Mouse (Mus musculus): Measurements from ENCODE around the gene Npff.

The Npff gene

DNA sequence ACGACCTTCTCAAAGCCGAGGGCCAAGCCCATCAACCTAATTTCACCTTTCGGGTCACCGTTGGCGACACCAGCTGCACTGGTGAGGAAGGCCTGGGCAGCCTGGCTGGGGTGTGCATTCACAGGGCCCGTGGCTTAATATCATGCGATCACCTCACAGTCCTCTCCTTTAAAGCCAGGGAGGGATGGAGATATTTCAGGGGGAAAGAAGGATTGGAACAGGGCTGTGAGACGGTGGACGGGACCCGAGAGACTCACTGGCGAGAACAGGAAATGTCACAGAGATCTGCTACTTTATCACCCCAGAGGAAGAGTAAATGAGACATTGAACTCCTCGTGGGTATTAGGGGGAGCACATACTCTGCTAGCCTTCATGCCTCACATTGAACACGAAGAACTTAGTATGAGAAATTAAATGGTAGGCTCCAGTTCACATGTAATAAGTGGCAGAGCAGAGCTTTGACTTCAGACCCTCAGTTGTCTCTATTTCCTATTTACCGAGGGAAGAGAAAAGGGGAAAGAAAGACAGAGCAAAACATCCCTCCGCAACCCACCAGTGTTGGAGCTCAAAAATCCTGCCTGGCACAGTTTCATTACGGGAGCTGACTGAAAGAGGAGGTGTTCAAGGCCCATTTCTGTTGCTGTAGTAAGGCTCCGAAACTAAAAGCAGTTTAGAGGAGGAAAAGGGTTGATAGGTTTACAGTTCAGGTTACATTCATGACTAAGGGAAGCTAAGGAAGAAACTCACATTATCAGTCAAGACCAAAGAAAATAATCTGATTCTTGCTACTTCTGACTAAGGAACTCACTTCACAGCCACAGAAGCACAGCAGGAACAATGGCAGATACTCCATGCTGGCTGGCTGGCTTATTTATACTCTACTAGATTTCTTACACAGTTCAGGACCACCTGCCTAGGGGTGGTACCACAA, 5.3 kb downstream of the Npff start:
- no peak for DNase-seq (ENCODE audit: low spot score)

DNA sequence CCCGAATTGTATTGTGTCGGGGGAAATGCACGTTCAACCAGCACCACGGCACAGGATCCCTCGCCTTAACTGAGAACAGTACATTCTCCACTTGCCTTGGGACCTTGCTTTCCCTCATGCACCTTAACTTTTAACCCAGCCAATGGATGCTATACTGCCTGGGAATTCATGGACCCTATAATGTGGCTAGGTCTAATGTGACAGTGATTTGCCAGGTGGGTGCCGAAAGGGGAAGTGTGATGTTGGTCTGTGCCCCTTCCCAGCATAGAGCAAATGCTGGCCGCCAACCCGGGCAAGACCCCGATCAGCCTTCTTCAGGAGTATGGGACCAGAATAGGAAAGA, 5.9 kb downstream of the Npff start:
- no peak for DNase-seq (ENCODE audit: low spot score)

DNA sequence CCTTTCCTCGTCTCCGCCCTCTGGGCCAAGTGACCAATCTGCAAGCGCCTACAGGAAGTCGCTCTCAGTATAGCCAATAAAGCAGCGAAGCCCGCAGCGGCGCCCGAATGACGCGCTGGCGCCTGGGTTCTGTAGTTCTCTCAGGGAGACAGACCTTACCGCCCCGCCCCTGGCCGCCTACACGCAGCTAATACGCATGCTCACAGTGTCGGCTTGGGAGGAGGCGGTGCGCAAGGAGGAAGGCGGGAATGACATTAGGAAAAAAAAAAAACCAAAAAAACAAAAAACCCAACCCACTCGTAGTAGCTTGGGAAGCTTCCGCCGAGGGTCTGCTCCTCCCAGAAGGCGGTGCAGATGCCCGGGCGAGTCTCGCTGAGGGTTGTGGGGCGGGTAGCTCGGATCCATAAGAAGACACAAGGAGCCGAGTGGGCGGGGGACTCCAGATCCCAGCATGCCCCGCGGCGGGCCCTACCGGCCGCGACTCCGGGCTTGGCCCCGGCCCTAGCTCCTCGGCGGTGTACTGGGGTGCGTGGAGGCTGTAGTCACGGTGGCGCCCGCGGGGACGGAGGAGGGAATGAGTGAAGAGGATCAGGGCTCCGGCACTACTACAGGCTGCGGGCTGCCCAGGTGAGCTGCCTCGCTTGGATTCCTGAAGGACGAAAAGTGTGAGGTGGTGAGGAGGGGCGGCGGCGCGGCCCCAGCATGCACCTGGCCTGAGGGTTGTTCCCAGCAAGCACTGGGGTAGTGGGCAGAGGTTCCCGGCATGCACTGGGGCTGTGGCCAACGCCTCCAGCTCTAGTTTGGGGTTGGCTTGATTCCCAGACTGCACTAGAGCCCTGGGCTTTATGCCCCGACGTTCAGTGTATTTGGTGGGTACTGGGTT, 6.5 kb downstream of the Npff start, which contains the start of gene Tarbp2:
Gene Tarbp2, plus strand, starts transcription at position 217 of the 883 bp plus-strand sequence.
- DNase-seq (ENCODE audit: low spot score): peak; percentile 100

DNA sequence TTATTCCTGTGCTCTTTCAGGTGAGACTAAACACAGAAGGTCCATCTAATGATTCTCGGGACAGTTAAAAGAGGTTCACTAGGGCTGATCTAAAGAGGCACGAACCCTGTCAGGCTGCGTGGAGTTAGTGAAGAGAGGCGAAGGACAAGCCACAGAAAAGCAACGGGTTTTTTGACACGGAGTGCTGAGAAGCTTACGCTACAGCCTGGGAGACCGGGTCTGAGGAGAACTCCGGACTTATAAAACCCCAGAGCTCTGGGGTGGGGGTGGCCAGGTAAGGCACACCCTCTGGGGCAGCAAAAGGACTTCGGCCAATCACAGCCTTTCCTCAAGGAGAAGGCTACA, 7.1 kb downstream of the Npff start:
- DNase-seq (ENCODE audit: low spot score): no peak

DNA sequence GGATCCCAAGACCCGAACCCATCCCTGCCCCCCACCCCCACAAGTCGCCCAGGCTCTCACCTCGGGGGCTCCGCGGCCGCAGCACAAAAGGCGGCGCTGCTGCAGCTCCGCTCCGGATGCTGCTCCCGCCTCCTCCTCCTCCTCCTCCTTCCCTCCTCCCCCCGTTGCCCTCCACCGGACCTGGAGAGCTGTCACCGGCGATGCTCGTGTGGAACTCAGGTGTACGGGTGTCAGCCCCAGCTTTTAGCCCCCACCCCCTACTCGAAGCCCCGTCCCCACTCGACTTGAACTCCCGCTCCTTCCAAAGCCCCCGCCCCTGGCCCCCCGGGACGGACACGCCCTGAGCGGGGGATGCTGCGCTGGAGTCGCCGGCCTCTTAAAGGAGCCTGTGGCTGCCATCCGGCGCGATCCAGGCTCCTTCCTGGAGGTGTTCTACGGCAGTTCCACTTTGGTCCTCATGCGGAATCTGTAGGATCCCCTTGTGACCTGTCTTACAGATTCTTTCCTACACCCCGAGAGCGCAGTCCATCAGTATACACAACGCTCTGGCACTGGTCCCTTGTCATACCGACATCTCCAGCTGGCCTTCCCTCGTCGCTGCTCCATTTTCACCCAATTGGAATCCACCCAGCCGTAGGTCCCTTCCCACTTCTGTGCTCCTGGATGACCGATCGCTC, 7.9 kb downstream of the Npff start, which contains the start of gene Map3k12:
Gene Map3k12, minus strand, starts transcription at position 337 of the 677 bp plus-strand sequence.
- DNase-seq (ENCODE audit: low spot score): peak; percentile 85

DNA sequence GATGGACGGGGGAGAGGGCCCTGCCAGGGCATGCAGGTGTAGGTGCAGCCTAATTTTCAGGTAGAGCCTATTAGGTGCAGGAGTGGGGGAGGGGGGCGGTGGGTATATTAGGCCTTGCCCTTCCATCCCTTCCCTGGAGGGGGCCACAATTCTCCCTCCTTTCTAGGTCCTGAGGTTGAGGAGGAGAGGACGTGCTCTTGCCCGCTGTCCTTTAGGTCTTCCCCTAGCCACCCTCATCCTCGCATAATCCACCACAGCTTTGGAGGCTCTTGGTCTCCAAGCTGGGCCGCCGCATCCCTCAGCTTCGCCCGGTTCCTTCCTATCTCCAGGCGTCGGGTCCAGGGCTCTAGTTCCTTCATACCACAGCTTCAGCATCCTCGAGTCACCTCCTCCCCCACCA, 8.4 kb downstream of the Npff start:
- no peak for DNase-seq (ENCODE audit: low spot score)

DNA sequence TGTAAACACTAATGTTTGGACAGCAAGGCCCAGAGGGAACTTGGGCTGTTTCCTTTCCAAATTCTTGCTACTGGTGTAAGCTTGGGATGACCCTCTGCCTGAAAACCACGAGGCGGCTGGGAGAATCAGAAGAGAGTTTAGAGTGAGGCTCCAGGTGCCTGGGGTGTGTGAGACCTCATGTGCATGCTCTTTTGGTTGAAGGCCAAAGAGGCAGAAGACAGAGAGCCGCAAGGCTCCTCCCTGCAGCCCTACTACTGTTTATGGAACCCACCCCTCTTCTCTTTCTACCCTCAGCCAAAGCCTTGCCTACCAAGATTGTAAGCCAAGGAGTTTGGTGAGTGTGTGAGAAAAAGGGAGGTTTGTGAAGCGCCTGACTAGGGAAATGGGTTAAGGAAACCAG, 9.0 kb downstream of the Npff start:
- DNase-seq (ENCODE audit: low spot score): no peak

DNA sequence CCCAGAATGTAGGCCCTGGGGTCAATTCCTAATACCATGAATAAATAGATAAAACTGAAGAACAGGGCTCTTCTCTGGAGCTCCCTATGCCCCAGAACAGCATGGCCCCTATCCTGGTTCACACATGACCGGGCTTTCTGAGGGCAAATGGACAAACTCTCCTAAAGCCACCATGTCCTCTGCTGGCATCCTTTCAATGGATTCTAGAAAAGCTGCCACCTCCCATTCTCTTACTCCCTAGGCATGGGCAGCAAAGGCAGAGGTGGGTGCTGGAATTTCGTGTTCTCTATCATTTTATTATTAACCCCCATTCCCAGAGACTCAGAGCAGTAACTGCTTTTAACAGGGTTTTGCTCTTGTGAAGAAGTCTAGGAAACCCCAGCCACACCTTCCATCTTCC, 9.5 kb downstream of the Npff start:
- DNase-seq (ENCODE audit: low spot score): no peak

DNA sequence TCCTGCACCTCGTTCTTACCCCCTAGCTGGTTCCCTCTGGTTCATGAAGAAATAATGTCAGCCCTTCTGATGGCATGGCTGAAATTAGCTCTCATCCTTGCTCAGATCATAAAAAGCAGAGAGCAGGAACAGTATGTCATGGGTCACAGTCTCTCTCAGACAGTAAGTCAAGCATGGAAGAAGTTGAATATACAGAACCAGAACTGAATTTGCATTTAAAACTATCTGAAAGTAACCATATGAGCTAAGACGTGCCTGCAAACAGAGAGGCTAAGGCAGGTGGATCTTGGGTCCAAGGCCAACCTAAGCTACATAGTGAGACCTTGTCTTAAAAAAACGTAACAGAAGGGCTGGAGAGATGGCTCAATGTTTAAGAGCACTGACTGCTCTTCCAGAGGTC, 11.7 kb downstream of the Npff start:
- no peak for DNase-seq (ENCODE audit: low spot score)

DNA sequence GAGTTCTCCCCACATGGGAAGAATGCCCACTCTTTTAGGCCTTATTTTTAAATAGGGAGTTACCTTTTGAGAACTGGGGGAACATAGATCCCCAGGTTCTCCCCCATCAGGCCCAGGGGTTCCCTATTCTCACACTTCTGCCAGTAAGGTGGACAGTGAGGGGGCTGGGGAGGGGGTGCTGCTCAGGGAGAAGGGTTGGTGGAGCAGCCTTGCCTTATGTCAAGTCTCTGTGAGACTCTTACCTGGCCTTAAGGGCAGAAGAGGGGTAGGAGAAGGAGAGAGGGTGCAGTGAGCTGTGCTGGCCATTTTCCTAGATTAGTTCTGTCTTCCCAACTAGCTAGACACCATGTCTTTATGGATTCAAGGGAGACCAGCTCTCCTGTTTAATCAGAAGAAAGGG, 12.3 kb downstream of the Npff start:
- DNase-seq (ENCODE audit: low spot score): no peak

DNA sequence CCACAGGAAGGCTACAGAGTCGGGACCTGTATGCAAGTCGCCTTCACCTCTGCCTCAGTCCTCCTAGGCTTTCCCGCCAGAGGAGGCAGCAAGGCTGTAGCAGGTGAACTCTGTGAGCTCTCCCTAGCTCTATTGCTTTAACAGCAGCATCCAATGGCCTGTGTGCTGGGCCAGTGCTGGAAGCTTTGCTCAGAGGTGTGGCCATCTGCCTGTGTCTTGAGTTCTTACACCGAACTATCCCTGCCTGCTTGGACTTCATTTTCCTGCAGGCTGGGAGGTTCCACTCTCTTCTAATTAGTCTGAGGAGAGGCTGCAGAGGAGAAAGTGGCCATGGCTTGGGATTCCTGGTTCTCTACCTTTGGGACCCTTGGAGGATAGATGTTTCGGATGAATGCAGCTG, 12.7 kb downstream of the Npff start:
- DNase-seq (ENCODE audit: low spot score): no peak

DNA sequence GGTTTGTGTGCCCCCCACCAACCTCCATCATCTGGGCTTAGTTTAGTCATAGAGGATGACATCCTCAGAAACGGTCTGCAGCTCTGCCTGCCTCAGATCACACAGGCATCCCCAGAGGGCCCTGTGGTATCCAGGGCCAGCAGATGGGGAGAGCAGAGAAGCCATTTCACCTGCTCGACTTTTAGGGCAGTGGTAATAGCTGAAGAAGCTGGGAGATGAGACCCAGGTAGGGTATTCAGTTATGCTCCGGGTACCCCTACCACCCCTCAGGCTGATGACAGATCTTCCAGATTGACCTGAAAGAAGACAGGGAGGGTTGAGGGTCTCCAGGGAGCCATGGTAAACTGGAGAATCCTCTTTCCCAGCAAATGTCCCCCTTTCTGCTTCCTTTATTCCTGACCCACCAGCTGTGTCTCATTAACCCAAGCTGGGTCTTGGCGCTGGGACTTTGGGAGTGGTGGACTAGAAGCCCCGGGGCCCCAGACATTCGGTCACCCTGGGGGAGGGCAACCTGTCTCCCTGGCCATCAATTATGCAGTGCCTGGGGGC, 13.4 kb downstream of the Npff start:
- DNase-seq (ENCODE audit: low spot score): no peak

DNA sequence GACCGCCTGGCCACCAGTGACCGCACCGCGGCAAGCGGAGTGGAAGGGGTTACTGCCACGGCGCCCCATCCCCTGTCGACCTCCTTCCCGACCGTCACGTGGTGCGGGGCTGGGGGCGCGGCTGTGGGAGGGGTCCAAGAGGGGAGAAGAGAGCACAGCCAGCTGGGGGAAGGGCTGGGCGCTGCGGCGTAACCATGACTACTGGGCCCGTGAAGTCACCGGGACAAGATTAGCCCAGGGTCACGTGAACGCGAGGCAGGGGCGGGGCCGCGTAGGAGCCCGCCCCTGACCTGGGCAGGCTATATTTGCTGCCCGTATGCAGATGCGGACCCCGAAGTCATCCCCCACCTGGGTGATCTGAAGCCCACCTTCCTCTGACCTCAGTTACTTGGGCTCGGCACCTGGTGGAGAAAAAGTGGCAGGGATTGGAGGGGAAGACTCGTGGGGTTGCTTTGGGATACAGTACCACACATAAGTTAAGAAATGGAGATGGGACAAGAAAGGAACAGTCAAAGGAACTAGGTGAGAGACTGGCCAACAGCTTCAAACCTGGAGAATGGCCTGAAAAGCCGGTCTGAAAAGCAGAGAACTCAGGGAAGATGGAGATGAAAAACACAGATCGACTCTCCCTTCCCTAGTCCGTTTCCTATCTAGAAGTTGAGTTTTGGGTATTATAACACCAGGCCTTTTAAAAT, 14.0 kb downstream of the Npff start:
- DNase-seq (ENCODE audit: low spot score): peak; percentile 96

DNA sequence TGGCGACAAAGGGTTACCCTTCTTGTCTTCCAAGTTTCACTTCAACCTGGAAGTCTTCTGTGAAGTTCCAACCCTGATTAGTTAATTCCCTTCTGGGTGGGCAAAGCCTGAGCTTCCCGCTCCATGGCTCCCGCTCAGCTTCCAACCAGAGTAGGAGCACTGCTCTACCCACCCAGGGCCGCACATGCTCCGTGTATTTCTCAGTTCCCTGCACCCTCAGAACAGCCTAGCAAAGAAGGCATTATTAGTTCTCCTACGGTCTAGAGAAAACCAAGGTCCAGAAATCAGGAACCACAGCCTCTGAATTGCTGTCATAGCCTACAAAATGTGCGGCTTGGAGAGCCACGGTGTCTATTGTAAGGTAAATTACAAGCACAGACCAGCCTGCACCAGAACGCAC, 14.6 kb downstream of the Npff start:
- peak; percentile 38 for DNase-seq (ENCODE audit: low spot score)

DNA sequence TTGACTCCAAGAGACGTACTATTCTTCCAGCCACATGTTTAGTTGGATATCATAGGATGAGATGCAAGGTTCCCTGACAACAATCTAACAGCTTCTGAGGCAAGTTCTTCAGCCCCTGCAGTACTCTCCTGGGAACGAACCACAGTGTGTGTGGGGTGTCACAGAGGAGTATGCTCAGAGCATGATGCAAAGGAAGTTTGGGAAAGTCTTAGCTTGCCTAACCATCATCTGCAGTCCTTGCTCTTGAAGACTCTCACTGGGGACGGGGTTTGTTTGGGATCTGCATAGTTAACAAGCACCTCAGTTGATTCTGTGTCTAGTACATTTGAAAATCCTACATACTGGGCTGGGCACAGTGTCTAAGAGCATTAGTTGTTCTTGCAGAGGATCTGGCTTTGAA, 16.4 kb downstream of the Npff start:
- DNase-seq (ENCODE audit: low spot score): no peak

DNA sequence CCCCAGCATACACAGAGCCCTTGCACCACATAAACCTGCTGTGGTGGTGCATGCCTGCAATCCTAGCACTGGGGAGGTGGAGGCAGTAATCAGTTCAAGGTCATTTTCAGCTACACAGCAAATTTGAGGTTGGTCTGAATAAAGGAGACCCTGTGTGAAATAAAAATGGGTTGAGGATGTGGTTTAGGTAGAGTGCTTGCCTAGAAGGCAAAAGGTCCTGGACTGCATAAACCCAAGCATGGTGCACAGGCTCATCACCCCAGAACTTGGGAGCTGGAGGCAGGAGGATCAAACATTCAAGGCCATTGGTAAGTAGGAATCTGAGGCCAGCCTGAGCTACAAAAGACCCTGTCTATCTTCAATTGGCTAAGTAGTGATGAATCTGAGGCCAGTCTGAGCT, 17.2 kb downstream of the Npff start:
- DNase-seq (ENCODE audit: low spot score): no peak

DNA sequence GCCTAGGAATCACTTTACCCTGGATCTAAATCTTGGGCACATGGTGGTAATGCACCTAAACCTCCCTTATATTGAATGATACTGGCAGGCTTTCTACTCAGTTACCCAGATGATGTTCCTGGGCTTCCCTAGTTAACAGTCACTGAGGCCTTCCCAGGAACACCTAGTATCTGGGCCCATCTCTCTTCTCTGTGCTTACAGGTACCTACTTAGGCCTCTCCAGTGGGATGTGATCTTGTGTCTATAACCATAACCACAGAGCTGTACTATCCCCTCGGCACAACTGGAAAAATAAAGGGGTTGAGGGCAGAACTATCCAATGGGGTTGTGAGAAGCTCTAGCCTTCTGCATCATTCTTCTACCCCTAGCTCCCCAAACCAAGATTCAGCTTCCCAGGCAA, 17.9 kb downstream of the Npff start:
- no peak for DNase-seq (ENCODE audit: low spot score)

DNA sequence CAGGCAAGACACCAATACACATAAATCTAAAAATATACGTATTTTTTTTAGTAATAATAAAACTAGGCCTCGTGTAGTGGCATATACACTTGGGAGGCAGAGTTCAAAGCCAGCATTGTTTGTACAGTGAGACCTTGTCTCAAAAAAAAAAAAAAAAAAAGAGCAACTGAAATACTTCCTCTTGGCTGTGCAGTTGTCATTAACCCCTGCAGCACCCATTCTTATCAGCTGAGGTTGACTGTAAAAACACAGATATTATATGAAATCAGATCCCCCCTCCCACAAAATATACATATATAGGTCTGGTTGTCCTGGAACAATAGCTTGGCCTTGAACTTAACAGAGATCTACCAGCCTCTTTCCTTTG, 18.3 kb downstream of the Npff start:
- DNase-seq (ENCODE audit: low spot score): no peak

DNA sequence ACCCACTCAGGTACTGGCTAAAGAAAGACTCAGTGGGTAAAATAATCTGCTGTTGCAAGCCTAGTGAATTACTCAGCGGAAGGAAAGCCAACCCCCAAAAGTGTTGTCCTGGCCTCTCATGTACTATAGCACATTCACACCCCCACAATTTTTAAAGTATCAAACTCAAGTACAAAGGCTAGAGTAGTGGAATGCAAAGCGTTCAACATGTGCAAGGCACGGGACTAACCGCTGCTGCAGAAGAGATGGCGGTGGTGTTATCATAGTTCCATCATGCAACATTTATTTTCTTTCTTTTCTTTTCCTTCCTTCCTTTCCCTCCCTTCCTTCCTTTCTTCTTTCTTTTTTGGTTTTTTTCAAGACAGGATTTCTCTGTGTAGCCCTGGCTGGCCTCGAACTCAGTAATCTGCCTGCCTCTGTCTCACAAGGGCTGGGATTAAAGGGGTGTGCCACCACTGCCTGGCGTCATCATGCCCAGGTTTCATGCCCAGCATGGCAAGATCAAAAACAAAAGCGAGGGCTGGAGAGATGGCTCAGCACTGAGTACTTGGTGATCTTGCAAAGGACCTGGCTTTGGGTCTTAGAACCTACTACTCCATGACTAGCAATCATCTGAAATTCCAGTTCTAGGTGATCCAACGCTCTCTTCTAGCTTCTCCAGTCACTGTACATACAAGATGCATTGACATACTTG, 18.8 kb downstream of the Npff start:
- DNase-seq (ENCODE audit: low spot score): no peak

DNA sequence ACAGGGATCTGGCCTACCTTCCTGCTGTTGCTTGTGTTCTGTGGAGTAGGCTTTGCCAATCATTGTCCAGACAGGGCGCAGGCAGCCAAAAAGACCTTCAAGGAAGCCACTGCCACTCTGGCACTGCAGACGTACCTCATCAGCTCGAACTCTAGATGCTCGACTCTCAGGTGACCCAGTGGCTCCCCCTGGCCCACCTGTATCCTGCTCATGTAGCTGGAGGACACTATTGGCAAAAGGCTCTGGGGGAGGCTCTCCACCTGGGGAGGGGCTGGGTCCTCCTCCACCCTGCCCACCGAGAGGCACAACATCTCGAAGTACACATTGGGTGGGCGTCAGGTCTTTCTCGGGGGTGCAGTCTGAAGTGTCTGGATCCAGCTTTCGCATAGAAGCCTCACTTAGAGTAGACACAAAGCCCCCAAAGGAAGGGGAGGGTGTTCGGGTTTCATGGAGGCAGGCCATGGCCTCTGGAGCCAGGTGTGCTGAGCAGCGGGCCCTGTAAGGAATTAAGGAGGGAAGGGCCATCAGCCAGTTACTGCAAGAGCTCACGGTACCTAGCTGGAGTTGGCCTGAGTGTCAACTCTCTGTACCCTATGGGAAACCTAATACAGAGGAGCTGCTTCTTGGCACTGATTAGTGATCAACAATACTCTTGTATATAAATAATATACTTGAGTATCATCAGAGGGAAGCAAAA, 19.5 kb downstream of the Npff start:
- no peak for DNase-seq (ENCODE audit: low spot score)

Data from yolk sac, embryonic 10.5 days (tissue).